Mouse (Mus musculus): ENCODE results near the gene Efhd1.

GRCm38 (mm10) chr1:87227160-87227550 lies 37.0 kb upstream of the Efhd1 start:
- TF ChIP-seq CTCF (IDR thresholded peaks at IDR 0.05; ENCODE audit: borderline replicate concordance, insufficient read depth, low read depth, low read length) (no peak), POLR2A (IDR thresholded peaks at IDR 0.05; ENCODE audit: borderline replicate concordance, insufficient read depth, low read length) (no peak)
